Mouse (Mus musculus) adrenal gland, postnatal 36 days (tissue): ENCODE results near the gene Glra4. TPM values are rescaled to one million over a fixed set of nuclear protein-coding genes. Genes with fewer than 3 reads are reported as not detected.
"Not testable (repeated sequence)": the region's sequence is repeated elsewhere in the genome, so short reads cannot be mapped to it uniquely, and the experiment has no call there.

Experiments used
- DNase-seq, 2 experiments: peaks; one replicate each; pipeline ENCODE4 v3.0.0; 2021; ENCODE audit warnings: mixed read lengths in 1 of 2
- total RNA-seq, 2 experiments: library from RNA; stranded (reverse); gene quantifications; 2 replicates each; pipeline ENCODE4 v1.2.3; 2021

The Glra4 gene
- total RNA-seq, 2 experiments from 2014 or later, result 0.26 TPM; not detected in 1

- DNase-seq, result not testable (repeated sequence)
Measured at GRCm38 (mm10) chrX:136714742-136715474, 65.0 kb downstream of the Glra4 start.

- peak in 1 of 2 experiments; percentile 3 for DNase-seq
Measured at GRCm38 (mm10) chrX:136708782-136709181, 71.2 kb downstream of the Glra4 start.

GRCm38 (mm10) chrX:136708168-136708681, 71.7 kb downstream of the Glra4 start:
- peak; percentile 28 to 48 for DNase-seq

Other genes starting within 250 kb of the Glra4 start
- not detected for gene Kir3dl2, start 236.1 kb downstream of the Glra4 start, total RNA-seq
- gene Tceal3, start 189.3 kb downstream of the Glra4 start, total RNA-seq, result 10 to 100 TPM; 18.8 to 34.0 TPM
- gene Tceal1, start 72.2 kb downstream of the Glra4 start, total RNA-seq, result 10 to 100 TPM; 12.6 to 14.0 TPM
- 100 to 1,000 TPM; 280 to 471 TPM for gene Morf4l2, start 36.5 kb downstream of the Glra4 start, total RNA-seq
- 1 to 10 TPM; 4.4 to 5.1 TPM for gene Plp1, start 42.5 kb upstream of the Glra4 start, total RNA-seq
- under 1 TPM; 0.23 to 0.36 TPM for gene Rab9b, start 88.6 kb upstream of the Glra4 start, total RNA-seq
- not detected for gene H2bfm, start 147.2 kb upstream of the Glra4 start, total RNA-seq
- 10 to 100 TPM; 17.0 to 19.8 TPM for gene Tmsb15b2, start 195.4 kb upstream of the Glra4 start, total RNA-seq
- gene Tmsb15l, start 196.7 kb upstream of the Glra4 start, total RNA-seq, result 1 to 10 TPM; 1.2 to 2.5 TPM
- gene Tmsb15b1, start 196.7 kb upstream of the Glra4 start, total RNA-seq, result 1 to 10 TPM; 4.4 to 5.8 TPM
- 10 to 100 TPM in 1 of 2 experiments, 1 to 10 TPM in 1; 8.9 to 10.0 TPM for gene Zcchc18, start 213.0 kb upstream of the Glra4 start, total RNA-seq